Mouse (Mus musculus): ENCODE measurements around the gene Coro2b. TPM values are rescaled to one million over a fixed set of nuclear protein-coding genes. Genes with fewer than 3 reads are reported as not detected.

The Coro2b gene
- polyA plus RNA-seq, 1 experiment from 2014 or later, result 44.9 TPM

DNA sequence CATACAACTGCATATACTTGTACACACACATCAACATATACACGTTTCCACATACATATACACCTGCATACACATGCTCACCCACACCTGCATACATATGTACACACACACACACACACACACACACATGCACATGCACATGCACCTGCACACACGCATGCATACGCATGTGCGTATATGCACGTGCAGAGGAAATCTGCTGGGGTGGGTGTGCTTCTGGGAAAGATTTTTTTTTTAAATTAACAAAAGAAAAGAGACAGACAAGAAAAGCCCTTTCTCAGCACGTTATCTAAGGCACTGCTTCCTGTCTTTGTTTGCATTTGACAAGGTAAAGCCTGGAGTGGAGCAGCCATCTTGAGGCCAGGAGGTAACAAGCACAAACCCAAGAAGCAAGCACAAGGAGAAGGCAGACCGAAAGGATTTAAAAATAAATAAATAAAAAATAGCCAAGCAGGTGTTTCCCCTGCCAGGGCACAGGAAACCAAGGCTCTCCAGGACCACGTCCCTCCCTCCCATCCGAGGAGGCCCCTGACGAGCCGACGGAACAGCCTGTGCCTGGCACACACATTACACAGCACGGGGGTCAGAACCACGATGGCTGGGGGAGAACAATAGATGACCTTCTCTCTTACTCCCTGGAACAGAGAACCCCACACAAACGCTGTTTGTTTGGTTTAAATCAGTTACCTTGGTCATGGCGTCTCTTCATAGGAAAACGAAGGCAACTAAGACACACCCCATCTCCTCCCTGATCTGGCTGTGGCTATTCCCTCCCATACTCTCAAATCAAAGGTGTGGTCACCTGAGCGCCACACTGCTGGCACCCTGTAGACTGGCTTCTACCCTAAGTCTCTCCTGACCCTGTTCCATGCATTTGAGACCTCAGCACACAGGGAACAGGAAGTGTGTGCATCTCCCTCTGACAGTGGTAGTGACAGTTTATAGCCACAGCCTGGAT lies 39.4 kb downstream of the Coro2b start:
- Histone ChIP-seq H3K36me3 (ENCODE audit: control insufficient read depth, insufficient read depth) (no peaks in the 10 kb centered on the region), H3K4me3 (replicated peaks; ENCODE audit: low read length) (no peak overlapping the region), H3K4me2 (ENCODE audit: low read length) (no peak overlapping the region), H3K27me3 (replicated peaks; ENCODE audit: control insufficient read depth, insufficient read depth, low read length) (no peaks in the 10 kb centered on the region), H3K9ac (replicated peaks; ENCODE audit: low read depth, low read length) (no peak overlapping the region; the same call in 1 of the 2 replicates), H3K9me3 (ENCODE audit: control insufficient read depth, low read length) (no peaks in the 10 kb centered on the region), H3K4me1 (replicated peaks; ENCODE audit: control insufficient read depth, insufficient read depth, low read length) (peaks cover 15% of the 10 kb centered on the region), H3K27ac (ENCODE audit: low read length) (peak overlapping the region; percentile 60; the same call in 1 of the 2 replicates)
- no peak for ATAC-seq
- 62% methylated on average over 18 of the region's 18 CpGs for WGBS

DNA sequence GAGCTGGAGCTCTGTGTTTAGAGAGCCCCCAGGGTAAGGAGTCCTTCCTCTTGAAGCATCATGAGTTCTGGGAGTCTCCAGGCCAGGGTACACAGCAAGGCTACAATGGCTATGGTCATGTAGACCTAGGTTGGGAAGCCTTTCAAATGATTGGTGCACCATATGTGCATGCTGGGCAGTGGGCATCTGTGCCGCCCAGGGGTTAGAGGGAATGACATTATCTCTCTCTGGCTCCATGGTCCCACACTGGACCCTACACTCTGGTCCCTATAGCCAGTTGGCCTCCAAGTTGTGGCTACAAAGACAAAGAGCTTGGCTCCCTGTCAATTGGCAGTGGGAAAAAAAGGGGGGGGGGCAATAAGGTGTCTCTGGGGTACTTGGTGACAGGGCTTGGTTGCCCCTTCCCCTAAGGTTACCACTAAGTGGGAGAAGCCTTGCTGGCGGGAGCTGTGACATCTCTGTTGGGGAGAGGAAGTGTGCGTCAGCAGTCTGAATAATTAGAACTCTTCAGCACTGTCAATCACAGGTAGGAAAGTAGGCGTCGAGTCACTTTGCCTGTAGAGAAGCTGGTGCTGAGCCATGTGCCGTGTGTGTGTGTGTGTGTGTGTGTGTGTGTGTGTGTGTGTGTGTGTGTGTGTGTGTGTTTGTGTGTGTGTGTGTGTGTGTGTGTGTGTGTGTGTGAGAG lies 44.4 kb downstream of the Coro2b start:
- peak; percentile 44; the same call in 1 of the 2 replicates for ATAC-seq

DNA sequence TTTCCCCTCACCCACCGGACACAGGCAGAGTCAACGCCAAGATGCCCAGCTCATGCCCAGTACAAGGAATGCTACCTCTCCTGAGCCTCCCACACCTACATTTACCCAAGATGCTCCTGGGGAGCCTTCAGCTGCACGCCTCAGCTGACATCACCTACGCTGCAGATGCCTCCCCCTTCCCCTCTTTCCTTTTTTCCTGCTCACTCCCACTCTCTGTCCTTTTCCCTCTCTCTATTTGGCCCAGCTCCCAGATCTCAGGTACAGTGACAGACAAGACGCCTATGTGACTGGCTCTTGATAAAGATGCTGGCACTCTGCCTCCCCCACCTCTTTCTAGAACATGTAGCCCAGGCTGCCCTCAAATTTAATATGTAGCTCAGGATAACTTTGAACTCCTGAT lies 45.2 kb downstream of the Coro2b start:
- peaks cover 24% of the 10 kb centered on the region for H3K4me1 ChIP-seq (replicated peaks; ENCODE audit: control insufficient read depth, insufficient read depth, low read length)
- WGBS, result 67% methylated on average over 5 of the region's 5 CpGs
- H3K27ac ChIP-seq (ENCODE audit: low read length), result no peak overlapping the region
- H3K36me3 ChIP-seq (ENCODE audit: control insufficient read depth, insufficient read depth), result peaks cover 2% of the 10 kb centered on the region; the same call in 1 of the 2 replicates
- no peak overlapping the region for H3K9ac ChIP-seq (replicated peaks; ENCODE audit: low read depth, low read length)
- H3K4me2 ChIP-seq (ENCODE audit: low read length), result no peak overlapping the region
- no peak for ATAC-seq
- no peaks in the 10 kb centered on the region for H3K27me3 ChIP-seq (replicated peaks; ENCODE audit: control insufficient read depth, insufficient read depth, low read length)
- no peak overlapping the region for H3K4me3 ChIP-seq (replicated peaks; ENCODE audit: low read length)
- no peaks in the 10 kb centered on the region for H3K9me3 ChIP-seq (ENCODE audit: control insufficient read depth, low read length)

More for the DNA sequence above, 44.4 kb downstream of the Coro2b start:
- 27% methylated on average over 5 of the region's 6 CpGs for WGBS
- Histone ChIP-seq H3K27ac (ENCODE audit: low read length) (no peak overlapping the region), H3K4me2 (ENCODE audit: low read length) (no peak overlapping the region), H3K4me1 (replicated peaks; ENCODE audit: control insufficient read depth, insufficient read depth, low read length) (peaks cover 24% of the 10 kb centered on the region), H3K27me3 (replicated peaks; ENCODE audit: control insufficient read depth, insufficient read depth, low read length) (no peaks in the 10 kb centered on the region), H3K4me3 (replicated peaks; ENCODE audit: low read length) (no peak overlapping the region), H3K36me3 (ENCODE audit: control insufficient read depth, insufficient read depth) (no peaks in the 10 kb centered on the region), H3K9me3 (ENCODE audit: control insufficient read depth, low read length) (no peaks in the 10 kb centered on the region), H3K9ac (replicated peaks; ENCODE audit: low read depth, low read length) (no peak overlapping the region)

DNA sequence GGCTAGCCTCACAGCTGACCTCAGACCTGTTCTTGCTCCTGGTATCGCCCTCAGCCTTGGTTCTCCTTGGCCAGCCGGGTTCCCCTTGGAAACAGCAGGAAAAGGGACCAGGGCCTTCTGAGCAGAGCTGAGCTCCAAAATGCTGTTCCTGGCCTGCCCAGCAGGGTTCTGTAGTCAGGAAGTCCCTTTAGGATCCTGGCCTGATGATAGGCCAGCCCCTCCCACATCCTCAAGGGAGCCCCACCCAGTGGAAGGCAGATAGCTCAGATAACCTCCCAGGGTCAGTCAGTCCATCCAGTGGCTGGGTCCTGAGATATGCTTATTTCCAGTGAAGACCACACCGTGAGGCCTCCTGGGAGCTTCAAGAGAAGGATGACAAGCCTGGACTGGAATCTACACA lies 45.7 kb downstream of the Coro2b start:
- Histone ChIP-seq H3K4me3 (replicated peaks; ENCODE audit: low read length) (no peak overlapping the region), H3K4me1 (replicated peaks; ENCODE audit: control insufficient read depth, insufficient read depth, low read length) (peaks cover 24% of the 10 kb centered on the region), H3K27me3 (replicated peaks; ENCODE audit: control insufficient read depth, insufficient read depth, low read length) (no peaks in the 10 kb centered on the region), H3K27ac (ENCODE audit: low read length) (no peak overlapping the region), H3K36me3 (ENCODE audit: control insufficient read depth, insufficient read depth) (peaks cover 2% of the 10 kb centered on the region; the same call in 1 of the 2 replicates), H3K9me3 (ENCODE audit: control insufficient read depth, low read length) (no peaks in the 10 kb centered on the region), H3K9ac (replicated peaks; ENCODE audit: low read depth, low read length) (no peak overlapping the region), H3K4me2 (ENCODE audit: low read length) (no peak overlapping the region)
- ATAC-seq, result no peak
- 85% methylated on average over 3 of the region's 3 CpGs for WGBS

DNA sequence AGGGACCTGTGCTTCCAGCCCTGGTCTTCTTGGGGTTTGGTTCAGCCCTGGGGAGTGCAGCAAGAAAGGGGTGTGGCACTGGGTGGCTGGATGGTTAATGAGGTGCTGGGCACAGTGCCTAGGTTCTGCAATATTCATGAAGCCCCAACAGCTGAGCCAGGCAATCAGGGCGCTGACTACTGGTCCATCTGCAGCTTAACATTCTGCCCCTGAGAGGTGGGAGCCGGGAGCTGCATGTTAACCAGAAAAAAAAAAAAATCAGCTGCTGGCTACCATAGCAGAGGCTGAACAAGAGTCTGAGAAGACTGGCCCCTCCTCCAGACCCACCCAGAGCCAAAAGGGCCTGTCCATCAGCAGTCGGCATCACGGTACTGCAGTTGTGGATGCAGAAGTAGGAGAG lies 52.7 kb downstream of the Coro2b start:
- H3K36me3 ChIP-seq (ENCODE audit: control insufficient read depth, insufficient read depth), result peaks cover 2% of the 10 kb centered on the region; the same call in 1 of the 2 replicates
- WGBS, result 11% methylated on average over 4 of the region's 4 CpGs
- H3K27me3 ChIP-seq (replicated peaks; ENCODE audit: control insufficient read depth, insufficient read depth, low read length), result no peaks in the 10 kb centered on the region
- no peak overlapping the region; the same call in 1 of the 2 replicates for H3K27ac ChIP-seq (ENCODE audit: low read length)
- H3K4me2 ChIP-seq (ENCODE audit: low read length), result no peak overlapping the region
- H3K4me3 ChIP-seq (replicated peaks; ENCODE audit: low read length), result no peak overlapping the region
- no peak overlapping the region for H3K9ac ChIP-seq (replicated peaks; ENCODE audit: low read depth, low read length)
- H3K9me3 ChIP-seq (ENCODE audit: control insufficient read depth, low read length), result no peaks in the 10 kb centered on the region
- peak; percentile 74 for ATAC-seq
- peaks cover 49% of the 10 kb centered on the region for H3K4me1 ChIP-seq (replicated peaks; ENCODE audit: control insufficient read depth, insufficient read depth, low read length)

DNA sequence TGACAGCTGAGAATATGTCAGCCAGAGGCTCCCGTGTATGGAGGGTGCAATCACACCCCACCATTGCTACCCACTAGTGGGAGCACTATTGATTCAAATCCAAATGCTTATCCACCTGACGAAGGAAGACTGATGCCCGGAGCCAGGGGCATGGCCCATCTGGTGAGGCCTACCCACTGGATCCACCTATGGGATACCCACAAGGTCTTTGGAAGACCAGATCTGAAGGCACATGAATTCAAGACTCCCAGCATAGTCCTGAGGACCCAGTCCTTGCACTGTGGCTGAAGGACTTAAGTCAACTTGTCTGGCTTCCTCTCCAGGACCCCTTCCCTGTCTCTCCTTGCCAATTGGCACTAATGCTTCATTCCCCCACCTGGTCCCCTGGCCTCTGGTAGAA lies 54.1 kb downstream of the Coro2b start:
- no peak overlapping the region for H3K4me3 ChIP-seq (replicated peaks; ENCODE audit: low read length)
- ATAC-seq, result no peak
- H3K9ac ChIP-seq (replicated peaks; ENCODE audit: low read depth, low read length), result no peak overlapping the region
- H3K36me3 ChIP-seq (ENCODE audit: control insufficient read depth, insufficient read depth), result peaks cover 2% of the 10 kb centered on the region; the same call in 1 of the 2 replicates
- WGBS, result 71% methylated on average over 3 of the region's 3 CpGs
- no peaks in the 10 kb centered on the region for H3K27me3 ChIP-seq (replicated peaks; ENCODE audit: control insufficient read depth, insufficient read depth, low read length)
- no peaks in the 10 kb centered on the region for H3K9me3 ChIP-seq (ENCODE audit: control insufficient read depth, low read length)
- H3K4me2 ChIP-seq (ENCODE audit: low read length), result no peak overlapping the region
- peaks cover 46% of the 10 kb centered on the region for H3K4me1 ChIP-seq (replicated peaks; ENCODE audit: control insufficient read depth, insufficient read depth, low read length)
- H3K27ac ChIP-seq (ENCODE audit: low read length), result no peak overlapping the region; the same call in 1 of the 2 replicates

DNA sequence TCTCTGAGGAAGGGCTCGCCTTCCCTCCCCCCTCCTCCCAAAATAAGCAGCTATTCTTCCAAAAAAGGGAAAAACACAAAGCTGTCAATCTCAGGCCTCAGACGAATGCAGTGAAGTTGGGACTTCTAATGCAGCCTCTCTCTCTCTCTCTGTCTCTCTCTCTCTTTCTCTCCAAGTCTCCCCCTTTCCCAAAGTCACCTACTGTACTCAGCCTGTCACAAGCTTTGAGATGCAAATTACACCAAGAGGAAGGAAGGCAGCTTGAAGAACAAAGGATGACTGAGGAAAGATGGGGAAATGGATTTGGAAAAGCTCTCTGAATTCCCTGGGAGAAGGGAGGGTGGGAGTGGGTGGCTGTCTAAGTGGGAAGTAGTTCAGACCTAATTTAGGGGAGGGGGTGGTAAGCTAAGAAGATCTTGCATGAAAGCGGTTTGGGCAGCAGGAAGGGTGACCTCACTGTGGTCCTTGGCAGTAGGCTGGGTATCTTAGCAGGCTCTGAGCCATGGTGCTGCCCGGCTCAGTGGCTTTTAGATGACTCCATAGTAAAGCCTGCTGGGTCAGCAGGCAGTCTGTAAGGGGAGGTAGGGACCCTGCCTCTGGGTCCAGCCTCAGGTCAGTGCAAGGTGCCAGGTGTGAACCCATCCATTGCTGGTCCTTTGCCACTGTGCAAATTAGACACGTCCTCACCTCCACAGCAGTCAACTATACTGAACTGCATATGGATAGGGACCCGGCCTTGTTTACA lies 55.8 kb downstream of the Coro2b start:
- Histone ChIP-seq H3K4me2 (ENCODE audit: low read length) (no peak overlapping the region), H3K27ac (ENCODE audit: low read length) (peak overlapping the region; percentile 95), H3K9ac (replicated peaks; ENCODE audit: low read depth, low read length) (peak overlapping the region; percentile 43), H3K4me3 (replicated peaks; ENCODE audit: low read length) (no peak overlapping the region), H3K27me3 (replicated peaks; ENCODE audit: control insufficient read depth, insufficient read depth, low read length) (no peaks in the 10 kb centered on the region), H3K4me1 (replicated peaks; ENCODE audit: control insufficient read depth, insufficient read depth, low read length) (peaks cover 55% of the 10 kb centered on the region), H3K36me3 (ENCODE audit: control insufficient read depth, insufficient read depth) (no peaks in the 10 kb centered on the region), H3K9me3 (ENCODE audit: control insufficient read depth, low read length) (no peaks in the 10 kb centered on the region)
- ATAC-seq, result peak; percentile 60
- WGBS, result 36% methylated on average over 6 of the region's 6 CpGs

DNA sequence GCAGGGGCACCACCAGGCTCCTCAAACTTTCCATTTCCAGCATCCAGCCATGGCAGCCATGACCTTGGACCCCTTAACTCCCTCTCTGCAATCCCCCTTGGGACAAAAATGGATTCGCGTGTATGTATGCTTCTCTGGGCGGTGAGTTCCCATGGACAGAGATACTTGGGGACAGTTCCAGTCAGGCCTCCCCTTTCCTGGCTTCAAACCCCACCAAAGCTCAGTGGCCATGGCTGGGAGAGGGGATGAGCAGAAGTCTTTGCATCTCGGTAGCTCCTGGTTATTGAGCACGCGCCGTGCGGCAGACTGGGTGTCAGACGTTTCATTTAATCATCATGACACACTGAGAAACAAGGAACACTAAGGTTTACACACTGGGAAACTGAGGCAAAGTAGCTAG lies 56.7 kb downstream of the Coro2b start:
- H3K9ac ChIP-seq (replicated peaks; ENCODE audit: low read depth, low read length), result 0 out of 2 replicates have a peak overlapping the region, but pooled peaks have one; percentile 30
- no peak overlapping the region for H3K4me3 ChIP-seq (replicated peaks; ENCODE audit: low read length)
- peaks cover 55% of the 10 kb centered on the region for H3K4me1 ChIP-seq (replicated peaks; ENCODE audit: control insufficient read depth, insufficient read depth, low read length)
- no peak for ATAC-seq
- no peaks in the 10 kb centered on the region for H3K9me3 ChIP-seq (ENCODE audit: control insufficient read depth, low read length)
- WGBS, result 82% methylated on average over 9 of the region's 9 CpGs
- H3K27me3 ChIP-seq (replicated peaks; ENCODE audit: control insufficient read depth, insufficient read depth, low read length), result no peaks in the 10 kb centered on the region
- H3K27ac ChIP-seq (ENCODE audit: low read length), result peak overlapping the region; percentile 95
- H3K4me2 ChIP-seq (ENCODE audit: low read length), result no peak overlapping the region
- H3K36me3 ChIP-seq (ENCODE audit: control insufficient read depth, insufficient read depth), result no peaks in the 10 kb centered on the region
